Mouse (Mus musculus) kidney, postnatal 14 days (tissue): ENCODE measurements around the gene Msrb1.
A peak's percentile ranks its signal among the peaks of the same experiment; 100 is the strongest.

Experiments used
- DNase-seq: peaks from one replicate; pipeline ENCODE4 v3.0.0; 2022; ENCODE audit warnings: mixed read lengths

Msrb1 gene

GRCm38 (mm10) chr17:24745526-24746497 is 9.4 kb downstream of the Msrb1 start:
- peak; percentile 90 for DNase-seq

GRCm38 (mm10) chr17:24746986-24747385 is 10.5 kb downstream of the Msrb1 start:
- DNase-seq: peak; percentile 38

GRCm38 (mm10) chr17:24751528-24751927 is 15.1 kb downstream of the Msrb1 start:
- no peak for DNase-seq

GRCm38 (mm10) chr17:24752415-24753394 is 16.3 kb downstream of the Msrb1 start, which contains the start of gene Hs3st6:
Gene Hs3st6 (plus strand): TSS chr17:24752988.
- DNase-seq: peak; percentile 63

- DNase-seq: no peak
Measured at GRCm38 (mm10) chr17:24757394-24757793, 21.0 kb downstream of the Msrb1 start.

- DNase-seq: no peak
Measured at GRCm38 (mm10) chr17:24761121-24761520, 24.7 kb downstream of the Msrb1 start.

- no peak for DNase-seq
Measured at GRCm38 (mm10) chr17:24765016-24765905, 28.8 kb downstream of the Msrb1 start.

- DNase-seq: peak; percentile 51
Measured at GRCm38 (mm10) chr17:24766266-24766875, 29.9 kb downstream of the Msrb1 start.

- no peak for DNase-seq
Measured at GRCm38 (mm10) chr17:24769146-24769545, 32.7 kb downstream of the Msrb1 start.

GRCm38 (mm10) chr17:24773241-24773640 is 36.8 kb downstream of the Msrb1 start:
- DNase-seq: no peak

GRCm38 (mm10) chr17:24775173-24775572 is 38.7 kb downstream of the Msrb1 start:
- DNase-seq: no peak

- no peak for DNase-seq
Measured at GRCm38 (mm10) chr17:24777073-24777472, 40.6 kb downstream of the Msrb1 start.

GRCm38 (mm10) chr17:24780821-24781220 is 44.4 kb downstream of the Msrb1 start:
- no peak for DNase-seq

- DNase-seq: no peak
Measured at GRCm38 (mm10) chr17:24792190-24792589, 55.7 kb downstream of the Msrb1 start.
